Mouse (Mus musculus) lung, adult 2 months (tissue): ENCODE data around the gene Kiz.

Experiments
- CTCF ChIP-seq: fragments of 200-500 bp; IDR thresholded peaks from 2 replicates; pipeline ENCODE4 v1.5.1; 2011; ENCODE audit warnings: mild to moderate bottlenecking, low read length, control low read depth; ENCODE audit not compliant: insufficient read depth
- POLR2A ChIP-seq: fragments of 200-500 bp; IDR thresholded peaks from 2 replicates; pipeline ENCODE4 v1.6.1; 2011; ENCODE audit warnings: low read depth, mild to moderate bottlenecking, control low read depth, low read length, borderline replicate concordance; ENCODE audit errors: extremely low read depth

DNA sequence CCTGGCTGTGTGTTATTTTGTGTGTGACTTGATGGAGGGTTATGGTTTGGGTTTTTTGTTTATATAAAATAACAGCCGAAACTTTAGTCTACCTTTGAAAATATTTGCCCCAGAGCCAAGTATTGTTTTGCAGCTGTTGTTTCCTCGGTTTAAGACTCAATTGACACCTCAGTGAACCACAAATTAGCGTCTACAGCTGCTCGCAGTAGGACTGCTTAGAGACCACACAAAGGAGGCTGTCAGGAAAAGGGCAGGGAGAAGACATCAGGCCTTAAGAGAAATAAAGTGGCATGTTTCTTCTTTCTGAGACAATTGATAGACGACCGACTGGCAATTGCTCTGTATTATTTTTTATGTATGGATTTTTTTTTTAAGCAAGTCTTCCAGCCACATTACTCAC is 100.7 kb downstream of the Kiz start:
- no peak for TF ChIP-seq POLR2A
- TF ChIP-seq CTCF: no peak
